Mouse (Mus musculus) CH12.LX (cell line): ENCODE measurements around the gene Lmod3.

Source experiments
- BHLHE40 ChIP-seq: IDR thresholded peaks from 2 replicates; pipeline ENCODE4 v1.6.1; 2011; ENCODE audit warnings: mild to moderate bottlenecking, low read depth, low read length, improper control_type of control experiment
- CTCF ChIP-seq, 2 experiments: IDR thresholded peaks in 1 of 2; conservative IDR thresholded peaks in 1 of 2; 2 replicates each; pipeline ENCODE4 v1.5.1; 2011 to 2012; ENCODE audit warnings: low read depth in 2 of 2, low read length in 2 of 2, improper control_type of control experiment in 1 of 2, inconsistent platforms in 1 of 2, mild to moderate bottlenecking in 1 of 2, moderate library complexity in 1 of 2
- ELF1 ChIP-seq: IDR thresholded peaks from 2 replicates; pipeline ENCODE4 v1.6.1; 2014; ENCODE audit warnings: low read depth, mild to moderate bottlenecking, inconsistent platforms, low read length, improper control_type of control experiment
- EP300 ChIP-seq: IDR thresholded peaks from 2 replicates; pipeline ENCODE4 v1.6.1; 2011; ENCODE audit warnings: low read length, improper control_type of control experiment
- HCFC1 ChIP-seq: IDR thresholded peaks from 2 replicates; pipeline ENCODE4 v1.6.1; 2012; ENCODE audit warnings: low read depth, mild to moderate bottlenecking, inconsistent platforms, low read length, improper control_type of control experiment
- MAZ ChIP-seq: IDR thresholded peaks from 2 replicates; pipeline ENCODE4 v1.6.1; 2012; ENCODE audit warnings: low read depth, mild to moderate bottlenecking, inconsistent platforms, low read length, improper control_type of control experiment, moderate library complexity
- MYC ChIP-seq: IDR thresholded peaks from 2 replicates; pipeline ENCODE4 v1.6.1; 2011; ENCODE audit warnings: low read depth, mild to moderate bottlenecking, improper control_type of control experiment, low read length
- SMC3 ChIP-seq: IDR thresholded peaks from 2 replicates; pipeline ENCODE4 v1.6.1; 2011; ENCODE audit warnings: low read depth, low read length, improper control_type of control experiment
- TBP ChIP-seq: conservative IDR thresholded peaks from 2 replicates; pipeline ENCODE4 v1.6.1; 2011; ENCODE audit warnings: low read depth, low read length, improper control_type of control experiment

DNA sequence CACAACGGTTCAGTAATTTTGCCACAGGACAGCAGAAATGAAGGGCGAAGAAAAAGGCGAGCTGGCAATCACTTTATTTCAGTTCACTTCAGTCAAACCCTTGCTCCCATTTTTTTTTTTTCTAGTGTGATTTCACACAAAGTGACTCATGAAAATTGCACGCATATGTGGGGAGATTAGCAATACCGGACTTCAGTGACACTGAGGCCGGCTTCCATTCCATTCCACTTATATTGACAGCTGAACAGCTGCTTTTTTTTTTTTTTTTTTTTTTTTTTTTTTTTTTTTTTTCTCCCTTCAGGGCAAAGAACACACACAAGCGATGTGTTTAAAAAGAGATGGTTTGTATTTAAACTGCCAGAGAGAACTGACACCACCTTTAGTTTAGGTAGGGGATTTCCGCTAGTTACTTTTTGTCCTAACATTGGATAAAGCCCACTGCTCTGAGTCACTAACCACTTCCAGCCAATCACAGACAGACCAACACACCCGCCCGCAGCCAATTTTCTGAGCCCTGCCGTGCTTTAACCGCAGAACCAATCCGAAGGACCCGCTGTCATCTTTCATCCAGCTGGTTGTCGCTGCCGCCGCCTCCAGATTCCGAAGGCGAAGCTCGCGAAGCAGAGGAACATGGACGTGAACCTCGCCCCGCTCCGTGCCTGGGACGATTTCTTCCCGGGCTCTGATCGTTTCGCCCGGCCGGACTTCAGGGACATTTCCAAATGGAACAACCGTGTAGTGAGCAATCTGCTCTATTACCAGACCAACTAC lies 42.2 kb downstream of the Lmod3 start, which contains the start of gene Arl6ip5:
- TF ChIP-seq MYC: 0 out of 2 replicates have a peak, but pooled peaks have one; percentile 25
- no peak for TF ChIP-seq BHLHE40
- no peak; the same call in 1 of the 2 replicates for TF ChIP-seq SMC3
- TF ChIP-seq EP300: no peak
- TF ChIP-seq TBP: peak; percentile 79; the same call in 1 of the 2 replicates
- TF ChIP-seq HCFC1: peak; percentile 71
- TF ChIP-seq MAZ: no peak
- no peak for TF ChIP-seq CTCF (conservative IDR thresholded peaks at IDR 0.05 in 1 of 2, IDR thresholded peaks at IDR 0.05 in 1 of 2; ENCODE audit: low read depth in 2 of 2, low read length in 2 of 2)
- peak; percentile 47; the same call in 1 of the 2 replicates for TF ChIP-seq ELF1
